Mouse (Mus musculus): ENCODE measurements at regions not wholly inside any gene's neighbourhood (a gene's known extent, or its start where the extent isn't known, plus 50 kb on each side); places are given as distances from the start of the nearest gene placed in this dataset.

DNA sequence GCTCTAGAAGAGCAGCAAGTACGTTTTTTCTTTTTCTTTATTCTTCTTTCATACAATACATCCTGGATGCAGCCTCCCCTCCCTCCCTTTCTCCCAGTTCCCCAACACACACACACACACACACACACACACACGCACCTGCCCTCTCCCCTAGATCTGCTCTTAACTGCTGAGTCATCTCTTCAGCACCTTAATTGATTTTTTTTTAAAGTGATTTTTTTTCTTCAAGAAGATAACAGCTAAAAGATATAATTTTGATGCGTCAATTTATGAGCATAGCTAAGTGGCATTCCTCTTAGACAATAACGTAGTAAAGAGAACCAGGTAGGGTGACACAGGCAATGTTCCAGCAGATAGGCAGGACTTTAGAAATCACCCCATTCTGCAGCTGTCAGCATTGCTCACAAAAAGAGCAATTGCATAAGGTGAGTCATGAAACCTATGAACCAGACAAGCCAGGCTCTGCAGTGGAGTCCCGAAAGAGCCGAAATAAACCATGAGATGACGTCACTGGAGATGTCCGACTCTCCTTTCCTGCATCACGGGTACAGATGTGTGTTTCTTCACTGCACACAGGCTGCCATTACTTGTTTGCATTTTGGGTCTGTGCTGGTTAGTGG lies 63.9 kb upstream of the Tnrc6a start:
- TF ChIP-seq CTCF (IDR thresholded peaks at IDR 0.05; ENCODE audit: low read depth, low read length): no peak
- no peak for TF ChIP-seq POLR2A (IDR thresholded peaks at IDR 0.05; ENCODE audit: borderline replicate concordance, low read depth, low read length)

DNA sequence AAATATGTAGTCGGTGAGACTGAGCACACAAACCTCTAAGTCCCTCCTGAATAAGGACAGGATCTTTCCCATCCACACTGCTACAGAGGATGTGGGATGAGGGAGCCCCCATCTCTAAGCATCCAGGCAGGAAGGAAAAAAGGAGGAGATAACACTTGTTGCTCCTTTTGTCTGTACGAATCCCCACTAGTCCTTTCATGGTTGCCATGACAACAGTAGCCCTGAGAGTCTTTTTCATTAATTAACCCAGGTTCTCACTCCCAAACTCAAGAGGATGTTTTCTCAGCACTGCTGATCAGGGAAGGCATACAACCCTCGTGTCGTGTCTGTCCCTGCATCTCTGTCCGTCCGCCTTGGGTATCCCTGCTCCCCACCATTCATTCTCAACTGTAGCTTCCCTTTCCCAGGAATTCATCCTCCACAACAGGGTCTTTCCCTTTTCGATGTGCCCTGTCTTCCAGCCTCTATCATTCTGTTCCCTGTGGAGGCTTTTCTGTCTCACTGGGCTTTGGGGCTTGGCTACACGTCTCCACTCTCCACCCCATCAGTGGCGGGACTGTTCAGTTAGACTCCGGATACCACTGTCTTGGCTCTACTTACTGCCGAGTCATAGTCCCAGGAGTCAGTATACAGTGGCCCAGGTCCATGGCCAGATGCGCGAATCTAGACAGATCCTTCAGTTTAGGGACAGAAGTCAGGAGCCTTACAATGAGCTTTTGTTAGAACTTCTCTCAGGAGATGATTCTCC lies 60.2 kb upstream of the Tnrc6a start:
- no peak for TF ChIP-seq POLR2A (IDR thresholded peaks at IDR 0.05; ENCODE audit: borderline replicate concordance, low read depth, low read length)
- no peak for TF ChIP-seq CTCF (IDR thresholded peaks at IDR 0.05; ENCODE audit: low read depth, low read length)
- no peak overlapping the region for H3K27ac ChIP-seq (ENCODE audit: insufficient read depth, low read depth, low read length)
- peaks cover 5% of the 10 kb centered on the region for H3K4me1 ChIP-seq (ENCODE audit: control insufficient read depth, insufficient read depth, low read length)
- H3K4me3 ChIP-seq (ENCODE audit: insufficient read depth, low read length): no peak overlapping the region

More for the DNA sequence above, 63.9 kb upstream of the Tnrc6a start:
- no peaks in the 10 kb centered on the region for H3K4me1 ChIP-seq (ENCODE audit: control insufficient read depth, insufficient read depth, low read length)
- H3K4me3 ChIP-seq (ENCODE audit: insufficient read depth, low read length): no peak overlapping the region
- no peak overlapping the region for H3K27ac ChIP-seq (ENCODE audit: insufficient read depth, low read depth, low read length)

DNA sequence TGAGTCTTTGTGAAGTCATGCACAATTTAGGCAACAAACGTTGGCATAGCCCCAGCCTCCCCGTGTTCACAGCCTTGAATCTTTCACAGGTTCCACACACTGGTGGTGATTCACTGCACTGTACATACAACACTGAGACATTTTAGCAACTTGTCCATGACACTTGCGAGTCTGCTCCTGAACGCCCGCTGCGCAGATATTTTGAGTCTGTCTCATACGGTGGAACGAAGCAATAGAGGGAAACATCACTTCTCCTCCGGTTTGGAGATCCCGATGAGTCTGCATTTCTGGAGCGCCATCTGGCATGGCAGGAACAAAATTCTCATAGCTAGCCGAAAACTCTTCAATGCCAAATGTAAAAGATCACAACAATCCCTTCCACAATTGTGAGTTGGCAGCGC lies 57.7 kb upstream of the Tnrc6a start:
- TF ChIP-seq POLR2A (IDR thresholded peaks at IDR 0.05; ENCODE audit: borderline replicate concordance, low read depth, low read length) (no peak), CTCF (IDR thresholded peaks at IDR 0.05; ENCODE audit: low read depth, low read length) (no peak)
- no peak overlapping the region for H3K27ac ChIP-seq (ENCODE audit: insufficient read depth, low read depth, low read length)
- peaks cover 20% of the 10 kb centered on the region for H3K4me1 ChIP-seq (ENCODE audit: control insufficient read depth, insufficient read depth, low read length)
- no peak overlapping the region for H3K4me3 ChIP-seq (ENCODE audit: insufficient read depth, low read length)

DNA sequence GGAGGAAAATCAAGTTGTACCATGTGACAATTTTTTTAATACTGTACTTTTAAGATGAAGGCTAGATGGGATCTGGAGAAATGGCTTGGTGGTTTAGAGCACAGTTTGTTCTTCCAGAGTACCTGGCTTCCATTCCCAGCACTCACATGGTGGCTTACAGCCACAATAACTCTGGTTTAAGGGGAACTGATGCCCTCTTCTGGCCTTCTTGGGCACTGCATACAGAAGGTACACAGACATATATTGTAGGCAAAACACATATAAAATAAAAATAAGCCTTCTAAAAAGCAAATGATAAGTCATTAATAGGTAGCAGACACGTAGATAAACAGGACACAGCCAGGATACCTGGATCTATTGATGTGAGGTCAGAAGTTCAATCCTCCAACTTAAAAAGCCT lies 56.3 kb upstream of the Tnrc6a start:
- no peak overlapping the region for H3K27ac ChIP-seq (ENCODE audit: insufficient read depth, low read depth, low read length)
- H3K4me1 ChIP-seq (ENCODE audit: control insufficient read depth, insufficient read depth, low read length): peaks cover 20% of the 10 kb centered on the region
- no peak overlapping the region for H3K4me3 ChIP-seq (ENCODE audit: insufficient read depth, low read length)
- TF ChIP-seq POLR2A (IDR thresholded peaks at IDR 0.05; ENCODE audit: borderline replicate concordance, low read depth, low read length) (no peak), CTCF (IDR thresholded peaks at IDR 0.05; ENCODE audit: low read depth, low read length) (no peak)

DNA sequence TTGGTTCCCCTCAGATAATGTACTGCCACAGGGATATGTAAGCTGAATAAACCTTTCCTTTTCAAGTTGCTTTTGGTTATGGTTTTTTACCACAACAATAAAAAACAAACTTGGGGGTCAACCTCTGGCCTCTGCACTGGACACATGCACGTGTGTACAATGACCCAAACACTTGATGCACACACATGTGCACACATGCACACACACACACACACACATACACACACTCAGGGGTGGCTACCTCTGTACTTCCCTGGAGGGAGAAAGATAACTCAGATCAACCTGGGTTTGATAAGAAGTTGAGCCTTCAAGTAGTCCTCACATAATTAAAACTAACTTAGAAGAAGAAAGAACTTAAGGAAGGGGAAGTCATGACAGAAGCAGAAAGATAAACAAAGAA lies 55.4 kb upstream of the Tnrc6a start:
- Histone ChIP-seq H3K4me3 (ENCODE audit: insufficient read depth, low read length) (no peak overlapping the region), H3K4me1 (ENCODE audit: control insufficient read depth, insufficient read depth, low read length) (peaks cover 20% of the 10 kb centered on the region), H3K27ac (ENCODE audit: insufficient read depth, low read depth, low read length) (no peak overlapping the region)
- TF ChIP-seq CTCF (IDR thresholded peaks at IDR 0.05; ENCODE audit: low read depth, low read length): no peak
- TF ChIP-seq POLR2A (IDR thresholded peaks at IDR 0.05; ENCODE audit: borderline replicate concordance, low read depth, low read length): no peak

DNA sequence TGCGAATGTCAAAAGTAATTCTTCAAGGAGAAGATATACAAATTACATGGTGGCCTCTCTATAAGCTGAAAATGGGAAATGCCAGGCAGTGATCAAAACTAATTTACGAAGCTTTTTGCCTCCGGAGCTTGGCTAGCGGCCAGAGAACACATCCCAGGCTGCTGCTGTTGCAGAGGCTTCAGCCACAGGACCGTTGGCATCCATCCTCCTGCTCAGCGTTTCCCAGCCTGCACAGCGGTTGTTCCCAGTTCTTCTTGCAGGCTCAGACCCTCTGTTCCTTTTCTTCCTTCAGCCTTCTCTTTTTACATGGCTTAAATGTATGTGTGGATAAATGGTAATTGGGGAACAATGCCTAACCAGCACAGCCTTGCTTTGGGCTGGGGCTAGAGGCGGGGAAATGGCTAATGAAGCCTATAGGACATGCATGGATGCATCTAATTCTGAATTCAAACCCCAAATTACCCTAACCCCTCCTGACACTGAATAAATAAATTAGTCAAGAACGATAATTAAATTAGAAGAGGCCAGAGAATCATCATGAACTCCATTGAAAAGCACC lies 54.9 kb upstream of the Tnrc6a start:
- Histone ChIP-seq H3K27ac (ENCODE audit: insufficient read depth, low read depth, low read length) (peak overlapping the region; percentile 47), H3K4me3 (ENCODE audit: insufficient read depth, low read length) (no peak overlapping the region), H3K4me1 (ENCODE audit: control insufficient read depth, insufficient read depth, low read length) (peaks cover 20% of the 10 kb centered on the region)
- no peak for TF ChIP-seq CTCF (IDR thresholded peaks at IDR 0.05; ENCODE audit: low read depth, low read length)
- no peak for TF ChIP-seq POLR2A (IDR thresholded peaks at IDR 0.05; ENCODE audit: borderline replicate concordance, low read depth, low read length)

DNA sequence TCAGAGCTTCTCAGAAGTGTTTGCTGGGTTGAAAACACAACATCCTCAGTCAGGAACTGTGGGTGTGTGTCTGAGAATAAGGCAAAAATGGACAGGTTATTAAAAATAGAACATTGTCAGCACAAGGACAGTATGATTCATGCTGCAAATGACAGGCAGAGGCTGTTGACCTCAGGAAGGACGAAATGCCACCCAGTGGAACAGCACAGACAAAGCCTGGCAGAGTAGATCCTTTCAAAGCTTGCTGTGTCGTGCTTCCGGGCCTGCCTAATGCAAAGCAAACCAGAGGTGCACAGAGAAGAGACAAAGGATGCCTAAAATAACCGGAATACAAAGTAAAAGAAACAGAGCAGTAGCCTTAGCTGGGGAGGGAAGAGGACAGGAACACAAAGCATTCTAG lies 54.4 kb upstream of the Tnrc6a start:
- TF ChIP-seq POLR2A (IDR thresholded peaks at IDR 0.05; ENCODE audit: borderline replicate concordance, low read depth, low read length): no peak
- Histone ChIP-seq H3K4me3 (ENCODE audit: insufficient read depth, low read length) (no peak overlapping the region), H3K27ac (ENCODE audit: insufficient read depth, low read depth, low read length) (peak overlapping the region; percentile 47; the same call in 1 of the 2 replicates), H3K4me1 (ENCODE audit: control insufficient read depth, insufficient read depth, low read length) (peaks cover 20% of the 10 kb centered on the region)

DNA sequence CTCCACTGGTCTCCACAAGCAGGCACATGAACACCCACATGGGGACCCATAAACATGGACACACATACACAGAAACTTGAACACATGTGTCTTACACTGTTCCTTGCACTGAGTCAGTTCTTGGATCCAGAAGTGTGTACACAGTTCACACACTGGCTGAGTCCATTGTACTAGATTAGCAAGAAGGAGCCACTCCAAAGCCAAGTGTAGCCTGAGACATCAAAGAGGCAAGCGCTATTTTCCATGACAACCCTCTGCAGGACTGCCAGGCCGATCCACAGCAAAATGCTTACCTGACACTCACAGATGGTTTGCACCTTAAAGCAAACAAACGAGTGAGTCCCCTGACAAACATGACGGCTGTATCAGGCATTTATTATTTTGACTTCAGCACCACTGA lies 52.8 kb upstream of the Tnrc6a start:
- Histone ChIP-seq H3K4me1 (ENCODE audit: control insufficient read depth, insufficient read depth, low read length) (peaks cover 20% of the 10 kb centered on the region), H3K4me3 (ENCODE audit: insufficient read depth, low read length) (no peak overlapping the region), H3K27ac (ENCODE audit: insufficient read depth, low read depth, low read length) (no peak overlapping the region)
- TF ChIP-seq CTCF (IDR thresholded peaks at IDR 0.05; ENCODE audit: low read depth, low read length) (no peak), POLR2A (IDR thresholded peaks at IDR 0.05; ENCODE audit: borderline replicate concordance, low read depth, low read length) (no peak)
